Mouse (Mus musculus) liver, postnatal 0 days (tissue): ENCODE data around the gene Slit3.

Experiments
- CTCF ChIP-seq: sonication (generic); IDR thresholded peaks from 2 replicates; pipeline ENCODE4 v1.5.1; 2016; ENCODE audit warnings: antibody characterized with exemption, low read depth
- EP300 ChIP-seq: IDR thresholded peaks from 2 replicates; pipeline ENCODE4 v1.6.1; 2016; ENCODE audit warnings: antibody characterized with exemption, low read depth, mild to moderate bottlenecking

GRCm38 (mm10) chr11:35550036-35550435 lies 429.0 kb downstream of the Slit3 start:
- TF ChIP-seq CTCF (no peak), EP300 (no peak)
